Mouse (Mus musculus): ENCODE measurements around the gene Ehmt2.
"Not testable (repeated sequence)": the region's sequence is repeated elsewhere in the genome, so short reads cannot be mapped to it uniquely, and the experiment has no call there.

Gene Ehmt2

GRCm38 (mm10) chr17:34890074-34890743, 8.1 kb upstream of the Ehmt2 start:
- in situ Hi-C loops (cut with MboI, MseI) = no loop called here

- in situ Hi-C loops (cut with MboI, MseI) = no loop called here
Measured at GRCm38 (mm10) chr17:34891377-34891776, 6.9 kb upstream of the Ehmt2 start.

- in situ Hi-C loops (cut with MboI, MseI) = no loop called here
Measured at GRCm38 (mm10) chr17:34893072-34893824, 5.0 kb upstream of the Ehmt2 start.

- in situ Hi-C loops (cut with MboI, MseI) = no loop called here
Measured at GRCm38 (mm10) chr17:34894074-34894597, 4.1 kb upstream of the Ehmt2 start.

- in situ Hi-C loops (cut with MboI, MseI) = no loop called here
Measured at GRCm38 (mm10) chr17:34894801-34895530, 3.3 kb upstream of the Ehmt2 start.

- in situ Hi-C loops (cut with MboI, MseI) = no loop called here
Measured at GRCm38 (mm10) chr17:34895724-34896123, 2.5 kb upstream of the Ehmt2 start.

GRCm38 (mm10) chr17:34896366-34896765, 1.9 kb upstream of the Ehmt2 start:
- in situ Hi-C loops (cut with MboI, MseI) = no loop called here

- in situ Hi-C loops (cut with MboI, MseI) = no loop called here
Measured at GRCm38 (mm10) chr17:34897373-34898159, 703 bp upstream of the Ehmt2 start.

- in situ Hi-C loops (cut with MboI, MseI) = no loop called here
Measured at GRCm38 (mm10) chr17:34898706-34899052, 410 bp downstream of the Ehmt2 start.

GRCm38 (mm10) chr17:34899053-34899889, 1.0 kb downstream of the Ehmt2 start:
- in situ Hi-C loops (cut with MboI, MseI) = no loop called here

- in situ Hi-C loops (cut with MboI, MseI) = no loop called here
Measured at GRCm38 (mm10) chr17:34899890-34900243, 1.6 kb downstream of the Ehmt2 start.

- in situ Hi-C loops (cut with MboI, MseI) = not testable (repeated sequence)
Measured at GRCm38 (mm10) chr17:34900826-34901225, 2.6 kb downstream of the Ehmt2 start.

GRCm38 (mm10) chr17:34901948-34902347, 3.7 kb downstream of the Ehmt2 start:
- in situ Hi-C loops (cut with MboI, MseI) = not testable (repeated sequence)

- in situ Hi-C loops (cut with MboI, MseI) = no loop called here
Measured at GRCm38 (mm10) chr17:34902895-34903294, 4.6 kb downstream of the Ehmt2 start.

GRCm38 (mm10) chr17:34910982-34911381, 12.7 kb downstream of the Ehmt2 start:
- in situ Hi-C loops (cut with MboI, MseI) = loop anchor here in 1 of 2 experiments (5.0 kb wide), 1 partner anchor 49 kb away; the partner anchor contains the start of gene Cfb

GRCm38 (mm10) chr17:34911945-34912351, 13.7 kb downstream of the Ehmt2 start:
- in situ Hi-C loops (cut with MboI, MseI) = loop anchor here in 1 of 2 experiments (5.0 kb wide), 1 partner anchor 50 kb away; the partner anchor contains the start of gene Cfb

- in situ Hi-C loops (cut with MboI, MseI) = loop anchor here in 1 of 2 experiments (5.0 kb wide), 1 partner anchor 52 kb away; the partner anchor contains the start of gene Cfb
Measured at GRCm38 (mm10) chr17:34913930-34914665, 15.8 kb downstream of the Ehmt2 start, which contains the start of gene Slc44a4. Gene Slc44a4 (plus strand): TSS chr17:34914466.

- in situ Hi-C loops (cut with MboI, MseI) = no loop called here
Measured at GRCm38 (mm10) chr17:34915410-34915831, 17.2 kb downstream of the Ehmt2 start.

GRCm38 (mm10) chr17:34916316-34916715, 18.0 kb downstream of the Ehmt2 start:
- in situ Hi-C loops (cut with MboI, MseI) = no loop called here

Data from T-helper 17 cell (primary cell).